Mouse (Mus musculus): ENCODE measurements at regions not wholly inside any gene's neighbourhood (a gene's known extent, or its start where the extent isn't known, plus 50 kb on each side); places are given as distances from the start of the nearest gene placed in this dataset.
"Not testable (repeated sequence)": the region's sequence is repeated elsewhere in the genome, so short reads cannot be mapped to it uniquely, and the experiment has no call there.

DNA sequence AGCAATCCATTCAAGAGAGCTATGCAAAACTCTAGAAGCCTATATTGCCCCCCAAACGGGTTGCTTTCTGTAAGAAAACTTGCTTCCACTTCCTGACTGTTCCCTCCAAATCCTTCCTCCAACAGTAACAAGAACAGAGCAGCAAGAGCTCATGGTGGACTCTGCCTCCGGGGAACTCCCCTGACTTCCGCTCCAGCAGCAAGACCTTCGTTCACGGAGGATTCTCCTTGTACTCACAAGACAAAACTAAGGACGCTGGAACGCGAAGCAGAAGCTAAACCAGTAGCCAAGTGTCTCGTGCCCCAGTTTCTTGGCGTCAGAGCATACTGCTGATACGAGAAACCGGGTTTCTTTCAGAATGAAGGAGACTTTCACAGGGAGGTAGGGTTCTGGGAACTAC, 50.7 kb downstream of the H2al2a start:
- no peaks in the 10 kb centered on the region for H3K79me2 ChIP-seq (ENCODE audit: control insufficient read depth, insufficient read depth)

DNA sequence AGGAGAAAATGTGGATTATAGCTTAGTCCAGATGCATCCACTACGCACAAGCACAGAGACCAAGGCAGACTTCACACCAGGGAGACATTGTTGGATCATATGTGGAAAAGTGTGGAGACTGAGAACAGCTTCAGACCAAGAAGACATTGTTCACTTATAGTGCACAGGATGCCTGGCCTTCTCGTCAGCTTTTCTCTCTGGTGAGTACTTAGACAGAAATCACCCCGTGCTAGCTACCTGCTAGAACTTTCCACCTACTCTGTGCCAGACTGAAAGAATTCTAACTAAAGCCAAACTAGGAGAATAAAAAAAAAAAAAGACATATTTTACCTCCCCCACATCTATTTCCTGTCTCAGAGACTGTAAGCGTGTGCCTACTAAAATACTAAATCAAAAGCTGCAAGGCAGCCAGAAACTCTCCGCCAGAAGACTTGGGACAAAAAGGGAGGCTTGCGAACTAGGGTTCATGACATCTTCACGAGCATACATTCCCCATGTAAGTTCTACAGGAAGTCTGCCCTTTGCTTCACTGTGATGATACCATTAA, 51.3 kb downstream of the H2al2a start:
- Histone ChIP-seq H3ac (ENCODE audit: control insufficient read depth, insufficient read length, low read depth) (no peak overlapping the region), H3K36me3 (ENCODE audit: control insufficient read depth, insufficient read depth) (no peaks in the 10 kb centered on the region), H3K79me3 (ENCODE audit: low read depth) (no peaks in the 10 kb centered on the region), H3K4me3 (ENCODE audit: insufficient read depth, poor library complexity, severe bottlenecking) (no peak overlapping the region), H3K27me3 (ENCODE audit: control insufficient read depth, insufficient read depth, insufficient read length) (no peaks in the 10 kb centered on the region), H3K79me2 (ENCODE audit: control insufficient read depth, insufficient read depth) (no peaks in the 10 kb centered on the region)
- TF ChIP-seq CEBPB (IDR thresholded peaks at IDR 0.05; ENCODE audit: low read depth), result no peak

More for the DNA sequence above, 50.7 kb downstream of the H2al2a start:
- TF ChIP-seq MAX (IDR thresholded peaks at IDR 0.05) (no peak), CEBPB (IDR thresholded peaks at IDR 0.05; ENCODE audit: low read depth) (no peak), CTCF (IDR thresholded peaks at IDR 0.05; ENCODE audit: control insufficient read depth, insufficient read depth, insufficient read length) (no peak), USF1 (IDR thresholded peaks at IDR 0.05; ENCODE audit: low read depth) (no peak), MYOG (IDR thresholded peaks at IDR 0.05; ENCODE audit: control insufficient read depth, extremely low read depth, insufficient read length) (no peak), FOSL1 (IDR thresholded peaks at IDR 0.05; ENCODE audit: insufficient read depth, low read length, poor library complexity, severe bottlenecking) (no peak), MYOD1 (IDR thresholded peaks at IDR 0.05; ENCODE audit: control insufficient read depth, insufficient read length, low read depth) (no peak)
- Histone ChIP-seq H3ac (ENCODE audit: control insufficient read depth, insufficient read length, low read depth) (no peak overlapping the region), H3K79me3 (ENCODE audit: low read depth) (no peaks in the 10 kb centered on the region), H3K4me3 (ENCODE audit: insufficient read depth, poor library complexity, severe bottlenecking) (no peak overlapping the region), H3K36me3 (ENCODE audit: control insufficient read depth, insufficient read depth) (no peaks in the 10 kb centered on the region), H3K27me3 (ENCODE audit: control insufficient read depth, insufficient read depth, insufficient read length) (no peaks in the 10 kb centered on the region)

DNA sequence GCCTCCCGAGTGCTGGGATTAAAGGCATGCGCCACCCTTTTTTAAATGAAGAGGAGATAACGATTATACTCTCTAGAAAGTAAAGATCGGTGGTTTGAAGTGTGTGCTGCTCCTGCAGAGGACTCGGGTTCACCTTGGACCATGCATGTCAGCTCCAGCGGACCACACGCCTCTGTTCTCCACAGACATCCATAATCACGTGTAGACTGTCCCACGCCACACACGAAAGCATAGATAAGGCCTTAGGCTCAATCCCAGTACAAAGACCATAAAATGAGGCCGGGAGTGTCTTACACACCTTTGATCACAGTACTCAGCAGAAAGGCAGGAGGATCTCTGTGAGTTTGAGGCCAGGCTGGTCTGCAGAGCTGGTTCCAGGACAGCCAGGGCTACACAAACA, 53.3 kb downstream of the H2al2a start:
- Histone ChIP-seq H3K36me3 (ENCODE audit: control insufficient read depth, insufficient read depth) (no peaks in the 10 kb centered on the region), H3ac (ENCODE audit: control insufficient read depth, insufficient read length, low read depth) (no peak overlapping the region), H3K79me2 (ENCODE audit: control insufficient read depth, insufficient read depth) (no peaks in the 10 kb centered on the region), H3K4me3 (ENCODE audit: insufficient read depth, poor library complexity, severe bottlenecking) (no peak overlapping the region), H3K27me3 (ENCODE audit: control insufficient read depth, insufficient read depth, insufficient read length) (no peaks in the 10 kb centered on the region), H3K79me3 (ENCODE audit: low read depth) (no peaks in the 10 kb centered on the region)
- TF ChIP-seq USF1 (IDR thresholded peaks at IDR 0.05; ENCODE audit: low read depth), result no peak
- TF ChIP-seq CTCF (IDR thresholded peaks at IDR 0.05; ENCODE audit: control insufficient read depth, insufficient read depth, insufficient read length), result no peak
- no peak for TF ChIP-seq MYOD1 (IDR thresholded peaks at IDR 0.05; ENCODE audit: control insufficient read depth, insufficient read length, low read depth)
- no peak for TF ChIP-seq MAX (IDR thresholded peaks at IDR 0.05)
- no peak for TF ChIP-seq FOSL1 (IDR thresholded peaks at IDR 0.05; ENCODE audit: insufficient read depth, low read length, poor library complexity, severe bottlenecking)
- no peak for TF ChIP-seq CEBPB (IDR thresholded peaks at IDR 0.05; ENCODE audit: low read depth)
- TF ChIP-seq MYOG (IDR thresholded peaks at IDR 0.05; ENCODE audit: control insufficient read depth, extremely low read depth, insufficient read length), result no peak

DNA sequence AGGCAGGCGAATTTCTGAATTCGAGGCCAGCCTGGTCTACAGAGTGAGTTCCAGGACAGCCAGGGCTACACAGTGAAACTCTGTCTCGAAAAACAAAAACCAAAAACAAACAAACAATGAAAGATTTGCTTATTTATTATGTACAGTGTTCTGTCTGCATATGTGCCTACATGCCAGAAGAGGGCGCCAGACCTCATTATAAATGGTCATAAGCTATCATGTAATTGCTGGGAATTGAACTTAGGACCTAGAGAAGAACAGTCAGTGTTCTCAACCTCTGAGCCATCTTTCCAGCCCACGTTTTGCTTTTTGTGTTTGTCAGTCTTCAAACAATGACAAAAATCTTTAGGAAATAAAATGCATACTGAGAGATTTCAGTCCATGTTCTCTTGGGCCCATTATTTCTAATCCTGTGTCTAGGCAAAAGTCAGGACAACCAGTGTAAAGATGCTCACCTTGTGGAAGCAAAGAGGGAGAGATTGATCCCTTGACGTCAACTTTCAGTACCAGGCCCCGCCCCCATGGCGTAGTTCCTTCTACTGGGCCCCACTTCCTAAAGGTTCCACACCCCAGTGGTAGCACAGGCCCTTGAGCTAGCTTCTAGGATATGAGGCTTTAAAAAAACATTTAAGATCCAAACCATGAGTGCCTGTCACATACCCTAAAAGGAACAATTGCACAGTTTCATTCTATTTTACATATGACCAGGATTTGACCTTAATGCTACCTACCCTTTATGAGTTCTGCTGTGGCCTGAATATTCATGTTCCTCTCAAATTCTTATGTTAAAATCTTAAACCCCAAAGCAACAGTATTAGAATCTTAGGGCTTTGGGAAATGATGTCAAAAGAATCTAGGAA, 54.0 kb downstream of the H2al2a start:
- Histone ChIP-seq H3K36me3 (ENCODE audit: control insufficient read depth, insufficient read depth) (no peaks in the 10 kb centered on the region), H3K4me3 (ENCODE audit: insufficient read depth, poor library complexity, severe bottlenecking) (no peak overlapping the region), H3ac (ENCODE audit: control insufficient read depth, insufficient read length, low read depth) (no peak overlapping the region), H3K79me3 (ENCODE audit: low read depth) (no peaks in the 10 kb centered on the region), H3K79me2 (ENCODE audit: control insufficient read depth, insufficient read depth) (no peaks in the 10 kb centered on the region), H3K27me3 (ENCODE audit: control insufficient read depth, insufficient read depth, insufficient read length) (no peaks in the 10 kb centered on the region)
- no peak for TF ChIP-seq FOSL1 (IDR thresholded peaks at IDR 0.05; ENCODE audit: insufficient read depth, low read length, poor library complexity, severe bottlenecking)
- no peak for TF ChIP-seq CEBPB (IDR thresholded peaks at IDR 0.05; ENCODE audit: low read depth)
- TF ChIP-seq CTCF (IDR thresholded peaks at IDR 0.05; ENCODE audit: control insufficient read depth, insufficient read depth, insufficient read length), result no peak
- TF ChIP-seq MYOG (IDR thresholded peaks at IDR 0.05; ENCODE audit: control insufficient read depth, extremely low read depth, insufficient read length), result no peak
- no peak for TF ChIP-seq USF1 (IDR thresholded peaks at IDR 0.05; ENCODE audit: low read depth)
- no peak for TF ChIP-seq MAX (IDR thresholded peaks at IDR 0.05)
- TF ChIP-seq MYOD1 (IDR thresholded peaks at IDR 0.05; ENCODE audit: control insufficient read depth, insufficient read length, low read depth), result no peak

DNA sequence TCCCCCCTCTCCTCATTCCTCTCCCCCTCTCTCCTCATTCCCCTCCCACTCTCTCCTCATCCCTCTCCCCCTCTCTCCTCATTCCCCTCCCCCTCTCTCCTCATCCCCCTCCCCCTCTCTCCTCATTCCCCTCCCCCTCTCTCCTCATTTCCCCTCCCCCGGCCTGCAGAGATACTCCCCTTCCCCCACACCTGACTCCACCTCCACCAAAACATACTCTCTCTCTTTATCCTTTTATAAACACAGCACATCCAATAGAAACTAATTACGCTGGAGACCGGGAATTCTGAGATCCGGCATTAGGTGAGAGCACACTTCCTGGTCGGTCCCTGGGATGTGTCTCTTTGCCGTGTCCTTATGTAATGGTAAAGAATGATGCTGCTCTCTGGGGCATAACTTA, 54.8 kb downstream of the H2al2a start:
- no peak overlapping the region for H3K4me3 ChIP-seq (ENCODE audit: insufficient read depth, poor library complexity, severe bottlenecking)
- no peak for TF ChIP-seq MYOD1 (IDR thresholded peaks at IDR 0.05; ENCODE audit: control insufficient read depth, insufficient read length, low read depth)
- no peak for TF ChIP-seq CEBPB (IDR thresholded peaks at IDR 0.05; ENCODE audit: low read depth)
- no peak for TF ChIP-seq MYOG (IDR thresholded peaks at IDR 0.05; ENCODE audit: control insufficient read depth, extremely low read depth, insufficient read length)
- H3K36me3 ChIP-seq (ENCODE audit: control insufficient read depth, insufficient read depth), result no peaks in the 10 kb centered on the region

DNA sequence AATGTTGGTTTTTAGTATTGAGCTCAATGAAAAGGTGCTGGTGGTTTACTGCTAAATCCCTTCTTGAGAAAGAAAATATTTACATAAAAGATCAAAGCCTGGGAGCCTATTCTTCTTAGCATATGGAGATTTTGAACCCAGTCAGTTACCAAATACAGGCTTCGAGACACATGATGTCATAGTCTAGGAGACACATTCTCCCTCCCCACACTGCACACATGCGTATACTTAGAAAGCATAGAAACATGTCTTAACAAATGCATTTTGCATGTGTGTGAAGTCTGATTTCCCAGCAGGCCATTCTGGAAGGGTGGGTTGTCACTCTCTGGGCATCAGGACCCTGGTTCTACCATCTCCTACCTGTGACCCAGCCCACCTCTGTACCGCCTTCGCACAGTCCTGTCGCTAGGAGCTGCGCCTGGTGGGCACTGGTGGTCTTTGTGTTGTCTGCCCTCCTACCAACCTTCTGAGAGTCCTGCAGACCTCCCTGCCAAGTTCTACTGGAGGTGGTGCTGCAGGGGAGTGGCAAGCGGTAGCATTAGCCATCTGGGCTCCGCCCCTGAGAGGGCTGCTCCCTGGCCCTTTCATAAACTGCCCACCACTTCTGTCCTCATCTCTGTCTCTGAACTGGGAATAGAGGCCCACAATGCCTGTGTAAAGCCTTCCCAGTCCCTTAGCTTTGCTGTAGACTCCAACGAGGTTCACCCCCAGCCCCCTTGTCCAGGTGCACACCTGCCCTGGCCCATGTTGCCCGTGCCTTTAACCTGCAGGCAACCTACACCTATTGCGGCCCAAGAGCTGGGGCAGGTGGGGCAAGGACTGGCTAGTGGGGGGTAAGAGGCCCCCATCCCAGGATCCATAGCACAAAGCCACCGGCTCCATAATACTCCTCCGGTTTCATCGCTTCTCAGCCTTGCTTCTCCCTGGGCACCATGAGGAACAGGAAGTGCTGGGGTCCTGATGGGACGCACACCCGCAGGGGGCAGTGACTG, 56.6 kb downstream of the H2al2a start:
- H3K79me3 ChIP-seq (ENCODE audit: low read depth); H3K79me2 ChIP-seq (ENCODE audit: control insufficient read depth, insufficient read depth); H3ac ChIP-seq (ENCODE audit: control insufficient read depth, insufficient read length, low read depth); H3K36me3 ChIP-seq (ENCODE audit: control insufficient read depth, insufficient read depth); H3K27me3 ChIP-seq (ENCODE audit: control insufficient read depth, insufficient read depth, insufficient read length); H3K4me3 ChIP-seq (ENCODE audit: insufficient read depth, poor library complexity, severe bottlenecking): not testable (repeated sequence)

More for the DNA sequence above, 54.8 kb downstream of the H2al2a start:
- H3K79me3 ChIP-seq (ENCODE audit: low read depth), result no peaks in the 10 kb centered on the region
- no peaks in the 10 kb centered on the region for H3K27me3 ChIP-seq (ENCODE audit: control insufficient read depth, insufficient read depth, insufficient read length)
- H3K79me2 ChIP-seq (ENCODE audit: control insufficient read depth, insufficient read depth), result no peaks in the 10 kb centered on the region
- no peak overlapping the region for H3ac ChIP-seq (ENCODE audit: control insufficient read depth, insufficient read length, low read depth)

Measured in C2C12 (cell line).